Mouse (Mus musculus) neural tube, embryonic 15.5 days (tissue): ENCODE measurements at regions not wholly inside any gene's neighbourhood (a gene's known extent, or its start where the extent isn't known, plus 50 kb on each side); places are given as distances from the start of the nearest gene placed in this dataset.
"Not testable (repeated sequence)": the region's sequence is repeated elsewhere in the genome, so short reads cannot be mapped to it uniquely, and the experiment has no call there.

Experiments used
- ATAC-seq: fragments of 200-750 bp; cut with Nextera tagmentation; 2 replicates; pipeline ENCODE4 v1.8.0; 2017; ENCODE audit warnings: mild to moderate bottlenecking, moderate TSS enrichment, moderate library complexity; ENCODE audit not compliant: low FRiP score
- H3K27ac ChIP-seq: fragments of 300-500 bp; sonication (generic); replicated peaks from 2 replicates; pipeline ENCODE4 v1.5.1; 2015; ENCODE audit warnings: mild to moderate bottlenecking, inconsistent platforms
- H3K27me3 ChIP-seq: fragments of 300-500 bp; sonication (generic); replicated peaks from 2 replicates; pipeline ENCODE4 v1.6.1; 2015; ENCODE audit warnings: inconsistent platforms
- H3K36me3 ChIP-seq: fragments of 300-500 bp; sonication (generic); 2 replicates; pipeline ENCODE4 v1.6.1; 2015; ENCODE audit warnings: inconsistent platforms
- H3K4me1 ChIP-seq: fragments of 300-500 bp; sonication (generic); 2 replicates; pipeline ENCODE4 v1.6.1; 2015; ENCODE audit warnings: inconsistent platforms
- H3K4me2 ChIP-seq: fragments of 300-500 bp; sonication (generic); 2 replicates; pipeline ENCODE4 v1.6.1; 2015; ENCODE audit warnings: inconsistent platforms, mild to moderate bottlenecking, moderate library complexity
- H3K4me3 ChIP-seq: fragments of 300-500 bp; sonication (generic); replicated peaks from 2 replicates; pipeline ENCODE4 v1.5.1; 2015; ENCODE audit warnings: mild to moderate bottlenecking, inconsistent platforms
- H3K9ac ChIP-seq: fragments of 300-500 bp; sonication (generic); replicated peaks from 2 replicates; pipeline ENCODE4 v1.6.1; 2015; ENCODE audit warnings: mild to moderate bottlenecking, inconsistent platforms
- H3K9me3 ChIP-seq: fragments of 300-500 bp; sonication (generic); replicated peaks from 2 replicates; pipeline ENCODE4 v1.6.1; 2016; ENCODE audit warnings: inconsistent platforms
- WGBS: fragments of 180-500 bp; shearing (Covaris S2); methylation state at CpG from one replicate; pipeline ENCODE4 v1.1.7; 2015; ENCODE audit warnings: mixed read lengths; 5-methylcytosine and 5-hydroxymethylcytosine counted together

GRCm38 (mm10) chr12:109754986-109755385 lies 154.9 kb upstream of the Rtl1 start:
- H3K27me3 ChIP-seq = no peaks in the 10 kb centered on the region
- WGBS = 68% methylated on average over 7 of the region's 7 CpGs
- H3K4me2 ChIP-seq = no peak overlapping the region
- ATAC-seq = no peak
- H3K4me1 ChIP-seq = peaks cover 4% of the 10 kb centered on the region
- H3K27ac ChIP-seq = no peak overlapping the region
- H3K9me3 ChIP-seq = no peaks in the 10 kb centered on the region
- no peak overlapping the region for H3K9ac ChIP-seq
- H3K4me3 ChIP-seq = no peak overlapping the region
- no peaks in the 10 kb centered on the region for H3K36me3 ChIP-seq

GRCm38 (mm10) chr12:109764293-109764692 lies 164.2 kb upstream of the Rtl1 start:
- Histone ChIP-seq H3K36me3 (no peaks in the 10 kb centered on the region), H3K4me1 (no peaks in the 10 kb centered on the region), H3K4me2 (no peak overlapping the region), H3K4me3 (no peak overlapping the region), H3K9me3 (no peaks in the 10 kb centered on the region; the same call in 1 of the 2 replicates), H3K27me3 (no peaks in the 10 kb centered on the region), H3K27ac (no peak overlapping the region), H3K9ac (no peak overlapping the region)
- 75% methylated on average over 4 of the region's 4 CpGs for WGBS
- no peak for ATAC-seq

GRCm38 (mm10) chr12:109766602-109767001 lies 166.5 kb upstream of the Rtl1 start:
- 88% methylated on average over 5 of the region's 5 CpGs for WGBS
- not testable (repeated sequence) for H3K9me3 ChIP-seq, ATAC-seq, H3K27ac ChIP-seq, H3K9ac ChIP-seq, H3K4me1 ChIP-seq, H3K36me3 ChIP-seq, H3K4me3 ChIP-seq, H3K27me3 ChIP-seq, H3K4me2 ChIP-seq

- Histone ChIP-seq H3K4me1 (no peaks in the 10 kb centered on the region), H3K36me3 (no peaks in the 10 kb centered on the region), H3K27me3 (no peaks in the 10 kb centered on the region), H3K4me3 (no peak overlapping the region), H3K4me2 (no peak overlapping the region), H3K9me3 (no peaks in the 10 kb centered on the region), H3K27ac (no peak overlapping the region), H3K9ac (no peak overlapping the region)
- WGBS = 76% methylated on average over 2 of the region's 2 CpGs
- ATAC-seq = no peak
These were observed 172.4 kb upstream of the Rtl1 start for GRCm38 (mm10) chr12:109772543-109772942.

- Histone ChIP-seq H3K9me3 (no peaks in the 10 kb centered on the region), H3K4me3 (no peak overlapping the region), H3K27ac (no peak overlapping the region), H3K27me3 (no peaks in the 10 kb centered on the region), H3K4me2 (no peak overlapping the region), H3K36me3 (no peaks in the 10 kb centered on the region), H3K4me1 (no peaks in the 10 kb centered on the region), H3K9ac (no peak overlapping the region)
- WGBS = 60% methylated on average over 3 of the region's 3 CpGs
- no peak for ATAC-seq
These were observed 173.8 kb upstream of the Rtl1 start for GRCm38 (mm10) chr12:109773909-109774313.

- Histone ChIP-seq H3K27me3 (no peaks in the 10 kb centered on the region), H3K27ac (no peak overlapping the region), H3K36me3 (no peaks in the 10 kb centered on the region), H3K9me3 (no peaks in the 10 kb centered on the region), H3K4me2 (no peak overlapping the region), H3K9ac (no peak overlapping the region), H3K4me1 (no peaks in the 10 kb centered on the region), H3K4me3 (no peak overlapping the region)
- WGBS = 91% methylated on average over 3 of the region's 3 CpGs
- no peak for ATAC-seq
These were observed 198.7 kb upstream of the Rtl1 start for GRCm38 (mm10) chr12:109798846-109799245.

- Histone ChIP-seq H3K27ac (no peak overlapping the region), H3K9ac (no peak overlapping the region), H3K27me3 (no peaks in the 10 kb centered on the region), H3K4me3 (no peak overlapping the region), H3K36me3 (no peaks in the 10 kb centered on the region), H3K9me3 (no peaks in the 10 kb centered on the region), H3K4me1 (no peaks in the 10 kb centered on the region), H3K4me2 (no peak overlapping the region)
- ATAC-seq = no peak
- WGBS = 100% methylated on average over 1 of the region's 1 CpGs
These were observed 199.3 kb upstream of the Rtl1 start for GRCm38 (mm10) chr12:109799395-109799794.

- Histone ChIP-seq H3K27ac (no peak overlapping the region), H3K9ac (no peak overlapping the region), H3K36me3 (no peaks in the 10 kb centered on the region), H3K9me3 (no peaks in the 10 kb centered on the region), H3K4me1 (peaks cover 5% of the 10 kb centered on the region; the same call in 1 of the 2 replicates), H3K4me2 (no peak overlapping the region), H3K27me3 (no peaks in the 10 kb centered on the region), H3K4me3 (no peak overlapping the region)
- ATAC-seq = no peak
- 64% methylated on average over 10 of the region's 10 CpGs for WGBS
These were observed 227.2 kb upstream of the Rtl1 start for GRCm38 (mm10) chr12:109827241-109827915.

- Histone ChIP-seq H3K27me3 (no peaks in the 10 kb centered on the region), H3K4me1 (peaks cover 5% of the 10 kb centered on the region; the same call in 1 of the 2 replicates), H3K27ac (no peak overlapping the region), H3K9me3 (no peaks in the 10 kb centered on the region), H3K9ac (no peak overlapping the region), H3K4me2 (no peak overlapping the region), H3K4me3 (no peak overlapping the region), H3K36me3 (no peaks in the 10 kb centered on the region)
- 34% methylated on average over 16 of the region's 16 CpGs for WGBS
- ATAC-seq = no peak
These were observed 230.3 kb upstream of the Rtl1 start for GRCm38 (mm10) chr12:109830303-109831020.

- H3K36me3 ChIP-seq = no peaks in the 10 kb centered on the region
- H3K4me1 ChIP-seq = peaks cover 5% of the 10 kb centered on the region; the same call in 1 of the 2 replicates
- no peak overlapping the region for H3K27ac ChIP-seq
- WGBS = 89% methylated on average over 10 of the region's 10 CpGs
- no peak overlapping the region for H3K9ac ChIP-seq
- no peak overlapping the region for H3K4me3 ChIP-seq
- H3K9me3 ChIP-seq = no peaks in the 10 kb centered on the region
- no peak for ATAC-seq
- H3K27me3 ChIP-seq = no peaks in the 10 kb centered on the region
- no peak overlapping the region for H3K4me2 ChIP-seq
These were observed 232.8 kb upstream of the Rtl1 start for GRCm38 (mm10) chr12:109832964-109833363.

- no peak for ATAC-seq
- peaks cover 10% of the 10 kb centered on the region for H3K4me1 ChIP-seq
- 85% methylated on average over 8 of the region's 8 CpGs for WGBS
These were observed 236.4 kb upstream of the Rtl1 start for GRCm38 (mm10) chr12:109836521-109836920.

GRCm38 (mm10) chr12:109839126-109839587 lies 239.0 kb upstream of the Rtl1 start:
- Histone ChIP-seq H3K9ac (no peak overlapping the region), H3K27ac (0 out of 2 replicates have a peak overlapping the region, but pooled peaks have one; percentile 11), H3K4me1 (peaks cover 10% of the 10 kb centered on the region), H3K36me3 (no peaks in the 10 kb centered on the region), H3K4me2 (no peak overlapping the region), H3K27me3 (no peaks in the 10 kb centered on the region), H3K4me3 (no peak overlapping the region), H3K9me3 (no peaks in the 10 kb centered on the region)
- no peak for ATAC-seq
- 30% methylated on average over 9 of the region's 9 CpGs for WGBS

More at GRCm38 (mm10) chr12:109836521-109836920, 236.4 kb upstream of the Rtl1 start:
- no peak overlapping the region for H3K9ac ChIP-seq
- no peaks in the 10 kb centered on the region for H3K36me3 ChIP-seq
- no peak overlapping the region for H3K4me3 ChIP-seq
- no peaks in the 10 kb centered on the region for H3K27me3 ChIP-seq
- no peaks in the 10 kb centered on the region for H3K9me3 ChIP-seq
- H3K27ac ChIP-seq = no peak overlapping the region
- H3K4me2 ChIP-seq = no peak overlapping the region
